Mouse (Mus musculus) thymus, postnatal 25 days (tissue): ENCODE results near the gene Ccdc157.
A peak's percentile ranks its signal among the peaks of the same experiment; 100 is the strongest.

Experiments
- DNase-seq: peaks from one replicate; pipeline ENCODE4 v3.0.0; 2022

Ccdc157 gene

GRCm38 (mm10) chr11:4097091-4097621, 62.9 kb downstream of the Ccdc157 start:
- peak; percentile 24 for DNase-seq

GRCm38 (mm10) chr11:4096054-4096984, 63.8 kb downstream of the Ccdc157 start:
- peak; percentile 94 for DNase-seq

- DNase-seq, result peak; percentile 75
These were observed 64.7 kb downstream of the Ccdc157 start, which contains the start of gene Mtfp1 for GRCm38 (mm10) chr11:4095171-4096053. Mtfp1 (minus strand) TSS chr11:4095445.

GRCm38 (mm10) chr11:4094378-4095170, 65.5 kb downstream of the Ccdc157 start:
- DNase-seq, result peak; percentile 69

GRCm38 (mm10) chr11:4093459-4094377, 66.4 kb downstream of the Ccdc157 start:
- no peak for DNase-seq
